Mouse (Mus musculus) gastrocnemius, postnatal 4 days (tissue): ENCODE measurements around the gene Exoc8. TPM values are rescaled to one million over a fixed set of nuclear protein-coding genes. Genes with fewer than 3 reads are reported as not detected.

Experiments
- DNase-seq, 2 experiments: peaks; one replicate each; pipeline ENCODE4 v3.0.0; 2021 to 2022; ENCODE audit warnings: low spot score in 2 of 2, mixed read lengths in 2 of 2
- total RNA-seq, 2 experiments: library from RNA; stranded (reverse); gene quantifications; 2 replicates each; pipeline ENCODE4 v1.2.3; 2021

Exoc8 gene
- total RNA-seq, 2 experiments from 2014 or later, result 10.4 to 11.3 TPM

GRCm38 (mm10) chr8:124859466-124859865 lies 38.0 kb downstream of the Exoc8 start:
- DNase-seq, result no peak

GRCm38 (mm10) chr8:124853511-124853910 lies 44.0 kb downstream of the Exoc8 start:
- DNase-seq, result no peak

- DNase-seq, result no peak
Observed at GRCm38 (mm10) chr8:124845573-124845972, 51.9 kb downstream of the Exoc8 start.

GRCm38 (mm10) chr8:124845131-124845530 lies 52.4 kb downstream of the Exoc8 start:
- DNase-seq, result no peak

Other genes with a start within 250 kb of the Exoc8 start
- gene 2310022B05Rik, start 234.3 kb downstream of the Exoc8 start, total RNA-seq, result 10 to 100 TPM; 49.3 to 51.7 TPM
- 10 to 100 TPM; 28.2 to 33.1 TPM for gene Ttc13, start 175.7 kb downstream of the Exoc8 start, total RNA-seq
- gene Arv1, start 175.6 kb downstream of the Exoc8 start, total RNA-seq, result 1 to 10 TPM; 6.6 to 7.1 TPM
- under 1 TPM; 0.86 to 0.96 TPM for gene Fam89a, start 145.9 kb downstream of the Exoc8 start, total RNA-seq
- gene Trim67, start 104.6 kb downstream of the Exoc8 start, total RNA-seq, result under 1 TPM; 0.12 to 0.13 TPM
- gene Gnpat, start 34.7 kb downstream of the Exoc8 start, total RNA-seq, result 100 to 1,000 TPM; 108 to 109 TPM
- gene 2810004N23Rik, start 34.6 kb downstream of the Exoc8 start, total RNA-seq, result 10 to 100 TPM; 36.7 to 37.0 TPM
- gene Sprtn, start 181 bp upstream of the Exoc8 start, total RNA-seq, result 10 to 100 TPM; 11.7 to 11.9 TPM
- gene Egln1, start 51.6 kb upstream of the Exoc8 start, total RNA-seq, result 10 to 100 TPM; 53.0 to 53.5 TPM
- 10 to 100 TPM; 78.6 to 87.9 TPM for gene Tsnax, start 115.3 kb upstream of the Exoc8 start, total RNA-seq
- gene Disc1, start 156.5 kb upstream of the Exoc8 start, total RNA-seq, result 1 to 10 TPM; 4.7 to 5.6 TPM